Mouse (Mus musculus): ENCODE results near the gene Camk2b.
"Not testable (repeated sequence)": the region's sequence is repeated elsewhere in the genome, so short reads cannot be mapped to it uniquely, and the experiment has no call there.

Camk2b gene

DNA sequence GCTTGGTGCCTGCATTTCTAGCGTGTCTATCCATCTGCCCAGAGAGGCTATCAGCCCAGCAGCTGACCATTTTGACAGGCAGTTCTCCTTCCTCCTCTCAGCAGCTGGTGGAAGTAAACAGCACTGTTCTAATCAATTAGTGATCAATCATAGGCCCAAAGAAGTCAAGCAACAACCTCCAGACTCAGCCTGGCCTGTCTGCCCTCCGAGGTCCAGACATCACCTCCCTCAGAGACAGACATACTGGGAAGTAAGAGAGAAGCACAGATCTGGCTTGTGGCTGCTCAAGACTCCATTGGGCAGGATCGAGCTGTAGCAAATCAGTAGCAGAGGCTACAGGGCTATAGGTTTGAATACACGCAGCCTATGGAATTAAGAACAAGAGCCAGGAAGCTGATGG is 118.4 kb downstream of the Camk2b start:
- no peak for DNase-seq (ENCODE audit: low spot score in 2 of 2)

DNA sequence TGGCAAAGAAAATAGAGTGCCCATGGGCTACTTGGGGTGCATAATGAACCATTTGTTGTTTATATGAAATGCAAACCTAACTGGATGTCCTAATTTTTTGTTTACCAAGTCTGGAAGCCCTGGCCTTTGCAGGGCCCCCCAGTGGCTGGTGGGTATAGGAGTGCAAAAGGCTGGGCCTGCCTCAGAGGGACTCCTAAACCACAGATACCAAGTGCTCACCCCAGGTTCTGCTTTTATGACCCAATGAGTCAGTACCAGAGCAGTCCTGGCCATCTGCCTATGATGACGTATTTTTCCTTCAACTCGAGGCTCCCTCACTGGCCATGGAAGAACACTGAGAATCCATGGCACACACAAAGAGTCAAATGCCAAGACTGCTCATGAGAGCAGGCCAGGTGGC is 121.1 kb downstream of the Camk2b start:
- DNase-seq (ENCODE audit: low spot score in 2 of 2): no peak

DNA sequence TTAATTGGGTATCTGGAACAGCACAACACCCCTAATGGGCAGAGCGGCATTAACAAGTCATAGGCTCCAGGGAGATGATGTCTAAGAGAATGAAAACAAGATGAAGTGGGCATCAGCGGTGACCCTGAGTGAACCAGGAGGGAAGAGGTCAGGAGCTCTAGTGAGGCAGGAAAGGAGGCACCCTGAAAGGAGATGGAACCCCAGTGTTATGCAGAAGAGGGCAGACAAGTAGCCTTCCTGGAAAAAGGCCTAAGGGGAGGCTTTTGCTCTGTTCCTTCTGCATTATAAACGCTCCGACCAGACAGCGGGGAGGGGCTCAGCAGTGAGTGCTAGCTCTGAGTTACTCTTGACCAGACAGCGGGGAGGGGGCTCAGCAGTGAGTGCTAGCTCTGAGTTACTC is 123.2 kb downstream of the Camk2b start:
- no peak for DNase-seq (ENCODE audit: low spot score in 2 of 2)

DNA sequence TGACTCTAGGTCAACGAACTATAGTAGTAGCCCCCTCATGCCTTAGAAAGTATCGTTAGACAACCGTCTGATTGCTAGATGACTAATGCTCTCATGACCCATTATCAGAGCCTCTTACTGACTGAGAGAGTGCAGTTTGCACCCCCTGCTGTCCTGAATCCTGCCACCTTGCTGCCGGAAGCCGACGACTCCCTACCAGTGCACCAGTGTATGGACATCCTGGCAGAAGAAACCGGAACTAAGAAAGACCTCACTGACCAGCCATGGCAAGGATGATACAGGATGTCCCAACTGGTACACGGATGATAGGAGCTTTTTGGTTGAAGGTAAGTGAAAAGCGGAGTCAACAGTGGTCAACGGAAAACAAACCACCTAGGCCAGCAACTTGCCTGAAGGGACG is 131.6 kb downstream of the Camk2b start:
- not testable (repeated sequence) for DNase-seq (ENCODE audit: low spot score in 2 of 2)

DNA sequence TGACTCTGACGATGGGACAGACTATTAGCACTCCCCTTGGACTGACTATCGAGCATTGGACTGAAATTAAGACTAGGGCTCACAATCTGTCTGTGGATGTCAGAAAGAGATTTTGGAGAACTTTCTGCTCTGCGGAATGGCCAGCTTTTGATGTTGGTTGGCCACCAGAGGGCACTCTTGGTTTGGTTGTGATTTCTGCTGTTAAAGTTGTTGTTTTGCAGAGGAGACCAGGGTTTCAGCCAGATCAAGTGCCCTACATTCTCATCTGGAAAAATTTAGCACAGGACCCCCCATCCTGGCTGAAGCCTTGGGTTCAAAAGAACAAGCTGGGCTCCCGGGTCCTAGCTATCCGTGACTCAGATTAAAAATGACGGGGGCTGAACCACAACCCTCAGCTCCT is 134.2 kb downstream of the Camk2b start:
- DNase-seq (ENCODE audit: low spot score in 2 of 2): not testable (repeated sequence)

DNA sequence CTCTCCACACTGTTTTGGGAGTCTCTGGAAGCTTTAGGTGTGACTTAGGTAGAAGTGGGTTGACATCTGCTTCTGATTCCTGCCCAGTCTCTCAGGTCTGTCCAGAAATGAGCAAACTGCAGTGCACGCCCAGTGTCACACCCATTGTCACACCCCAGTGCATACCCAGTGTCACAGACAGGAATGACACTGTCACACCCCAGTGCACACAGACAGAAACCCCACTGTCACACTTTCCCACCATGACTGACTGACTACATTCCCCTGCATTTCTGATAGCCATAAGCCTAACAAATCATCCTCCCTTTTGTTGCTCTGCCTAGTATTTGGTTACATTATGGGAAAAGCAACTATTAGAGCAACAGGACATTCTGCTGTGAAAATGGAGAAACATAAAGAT is 135.6 kb downstream of the Camk2b start:
- DNase-seq (ENCODE audit: low spot score in 2 of 2): no peak

DNA sequence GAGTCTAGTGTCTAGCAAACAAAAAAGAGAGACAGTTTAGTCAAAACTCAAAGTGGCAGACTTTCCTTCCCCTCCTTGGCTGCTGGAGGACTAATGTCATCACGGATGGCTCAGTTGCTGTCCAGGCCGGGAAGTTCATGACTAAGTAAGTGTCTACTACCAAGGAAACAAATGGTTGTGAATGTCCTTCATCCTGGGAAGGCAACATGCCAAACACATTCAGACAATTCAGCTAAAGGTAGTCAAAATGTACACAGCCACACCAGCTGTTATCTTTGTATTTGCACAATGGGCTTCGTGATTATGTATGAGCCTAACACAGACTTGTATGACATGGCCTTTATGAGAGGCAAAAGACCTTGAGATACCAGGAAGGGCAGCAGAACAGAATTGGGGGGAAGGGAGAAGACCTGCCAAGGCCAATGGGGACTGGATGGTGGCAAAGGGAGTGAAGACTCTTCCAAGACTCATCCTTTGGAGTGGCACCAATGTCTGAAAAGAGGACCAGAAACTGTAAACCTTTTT is 139.4 kb downstream of the Camk2b start:
- no peak for DNase-seq (ENCODE audit: low spot score in 2 of 2)

DNA sequence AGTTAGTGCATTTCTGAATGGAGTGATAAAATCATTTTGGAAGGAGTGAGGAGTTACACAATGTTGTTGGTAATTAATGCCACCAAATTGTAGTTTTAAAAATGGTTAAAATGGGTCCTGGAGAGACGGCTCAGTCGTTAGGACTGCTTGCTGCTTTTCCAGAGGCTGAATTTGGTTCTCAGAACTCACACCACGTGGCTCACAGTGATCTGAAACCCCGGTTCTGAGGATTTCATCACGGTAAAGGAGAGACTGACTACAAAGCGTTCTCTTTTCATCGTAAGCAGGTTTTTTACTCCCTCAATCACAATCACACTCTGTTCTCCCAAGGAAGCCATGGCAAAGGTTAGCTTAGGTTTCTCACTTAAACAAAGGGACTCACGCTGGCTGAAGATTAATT is 141.5 kb downstream of the Camk2b start:
- DNase-seq (ENCODE audit: low spot score in 2 of 2): no peak

DNA sequence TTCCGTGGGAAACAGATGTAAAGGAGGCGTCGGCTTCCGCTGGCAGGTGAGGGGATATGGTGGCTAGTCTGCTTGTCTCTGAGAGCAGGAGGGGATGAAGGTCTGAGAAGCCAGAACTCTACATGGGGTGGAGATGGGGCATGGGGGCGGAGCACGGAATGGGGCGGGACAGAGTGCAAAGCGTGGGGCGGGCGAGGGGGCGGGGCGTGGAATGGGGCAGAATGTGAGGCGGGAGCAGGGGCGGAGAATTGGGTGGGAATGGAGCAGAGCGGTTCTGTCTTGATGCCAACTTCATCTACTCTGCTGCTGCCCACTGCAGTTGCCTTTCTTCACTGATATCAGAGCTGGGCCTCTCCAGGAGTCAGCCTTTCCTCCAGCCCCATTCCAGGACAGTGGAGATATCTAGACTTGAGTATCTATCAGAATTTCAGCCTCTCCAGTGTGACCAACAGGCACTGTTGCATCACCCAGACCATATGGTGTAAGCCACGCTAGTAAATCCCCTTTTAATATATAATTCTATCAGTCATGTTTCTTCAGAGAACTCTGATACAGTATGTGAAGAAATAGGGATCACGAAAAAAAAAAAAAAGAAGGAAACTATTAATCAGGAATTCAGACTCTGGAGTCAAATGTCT is 145.7 kb downstream of the Camk2b start:
- no peak for DNase-seq (ENCODE audit: low spot score in 2 of 2)
